Mouse (Mus musculus) G1E (cell line): Measurements from ENCODE around the gene Vax1.

Source experiments
- CTCF ChIP-seq: IDR thresholded peaks from 2 replicates; pipeline ENCODE4 v1.5.1; 2012; ENCODE audit warnings: low read depth, low read length, inconsistent platforms, mixed read lengths
- GATA1 ChIP-seq: IDR thresholded peaks from 2 replicates; pipeline ENCODE4 v1.6.1; 2012; ENCODE audit warnings: borderline replicate concordance, low read length, inconsistent platforms, mixed read lengths
- POLR2AphosphoS5 ChIP-seq: IDR thresholded peaks from 2 replicates; pipeline ENCODE4 v1.6.1; 2012; ENCODE audit warnings: low read depth, low read length, inconsistent platforms; ENCODE audit not compliant: insufficient replicate concordance
- TAL1 ChIP-seq: conservative IDR thresholded peaks from 2 replicates; pipeline ENCODE4 v1.6.1; 2012; ENCODE audit warnings: low read depth, low read length, inconsistent platforms, mixed read lengths

- TF ChIP-seq CTCF, result no peak
- no peak for TF ChIP-seq POLR2AphosphoS5
- no peak for TF ChIP-seq GATA1
- TF ChIP-seq TAL1, result no peak
Observed at GRCm38 (mm10) chr19:59129671-59130070, 40.2 kb downstream of the Vax1 start.
